Mouse (Mus musculus): Measurements from ENCODE around the gene Mrpl23.

DNA sequence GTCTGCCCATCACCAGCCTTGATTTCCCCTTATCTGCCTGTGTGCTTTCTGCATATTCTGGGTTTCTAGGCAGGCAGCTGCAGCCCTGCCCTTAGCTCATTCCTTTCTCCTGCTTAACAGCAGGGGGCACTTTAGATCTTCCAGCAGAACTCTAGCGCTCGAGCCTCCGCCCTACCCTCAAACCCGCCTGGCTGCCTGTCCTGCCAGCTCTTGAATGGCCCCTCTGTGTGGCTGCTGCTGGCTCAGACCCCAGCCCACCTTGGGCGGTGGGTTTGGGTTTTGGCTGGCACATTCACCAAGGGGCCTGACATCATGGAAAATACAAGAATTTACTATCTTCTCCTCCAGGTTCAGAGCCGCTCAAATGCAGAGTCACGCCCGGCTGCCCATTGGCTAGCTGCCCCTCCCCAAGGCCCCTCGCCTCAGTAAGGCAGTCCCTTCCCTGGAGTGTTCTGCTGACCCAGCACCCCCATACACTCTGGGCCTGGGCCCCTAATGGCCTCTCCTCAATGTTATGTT is 45.1 kb upstream of the Mrpl23 start:
- TF ChIP-seq CTCF (IDR thresholded peaks at IDR 0.05; ENCODE audit: borderline replicate concordance, control insufficient read depth, extremely low read depth, insufficient read depth, low read length, poor library complexity) (no peak), POLR2A (IDR thresholded peaks at IDR 0.05; ENCODE audit: control insufficient read depth, extremely low read depth, insufficient read depth, low read length, poor library complexity) (no peak)

Data from thymus, adult 2 months (tissue).